ENCODE assay signal across 15 mouse cellular contexts in genomic region chr6:55320894-55321293, GRCm38 (mm10). TPM values are rescaled to one million over a fixed set of nuclear protein-coding genes. Genes with fewer than 3 reads are reported as not detected.
A peak's percentile ranks its signal among the peaks of the same experiment; 100 is the strongest.
DNase-seq lines count a peak whose midpoint lies in the region; ATAC-seq lines count a peak whose summit lies in the region.
"Had no signal": no experiment of that assay in that cellular context is flagged by ENCODE, and none has a peak within 500 bp of the region (broad histone marks: within the 10 kb centered on the region; RNA-seq: fewer than 3 reads in every experiment).

No protein-coding gene starts in this region.

- WGBS in embryonic facial prominence, embryonic 11.5 days, result 79% methylated on average over 4 of the region's 4 CpGs
- 82% methylated on average over 4 of the region's 4 CpGs for WGBS in embryonic facial prominence, embryonic 10.5 days
- WGBS in kidney, embryonic 16.5 days, result 77% methylated on average over 4 of the region's 4 CpGs

- no peak overlapping the region for H3K4me3 ChIP-seq in embryonic facial prominence, embryonic 11.5 days (ENCODE audit: low read depth, low read length)
- H3K4me3 ChIP-seq in embryonic facial prominence, embryonic 10.5 days, result no peak overlapping the region
- H3K4me3 ChIP-seq in kidney, embryonic 16.5 days (ENCODE audit: low read length), result no peak overlapping the region
- H3K4me3 ChIP-seq: heart, embryonic 15.5 days; myocyte had no signal

- ATAC-seq in embryonic facial prominence, embryonic 11.5 days (replicated peaks; ENCODE audit: insufficient number of reproducible peaks, low FRiP score, low TSS enrichment, low read depth), result peak; percentile 7; the same call in 1 of the 2 replicates
- peak; percentile 9; the same call in 1 of the 2 replicates for ATAC-seq in kidney, embryonic 16.5 days (ENCODE audit: low FRiP score, low TSS enrichment)
- ATAC-seq: intestine, postnatal 0 days had no signal

- no peak overlapping the region for H3K4me2 ChIP-seq in embryonic facial prominence, embryonic 11.5 days (ENCODE audit: low read depth, low read length)
- no peak overlapping the region for H3K4me2 ChIP-seq in kidney, embryonic 16.5 days (replicated peaks; ENCODE audit: low read depth, low read length)
- H3K4me2 ChIP-seq: heart, embryonic 15.5 days had no signal

- no peak overlapping the region for H3K27ac ChIP-seq in embryonic facial prominence, embryonic 11.5 days (replicated peaks; ENCODE audit: low read depth, low read length)
- no peak overlapping the region for H3K27ac ChIP-seq in embryonic facial prominence, embryonic 10.5 days (replicated peaks)
- no peak overlapping the region for H3K27ac ChIP-seq in kidney, embryonic 16.5 days (ENCODE audit: low read length)

- no peaks in the 10 kb centered on the region for H3K36me3 ChIP-seq in embryonic facial prominence, embryonic 11.5 days (replicated peaks; ENCODE audit: control insufficient read depth, insufficient read depth, low read depth, low read length)
- H3K36me3 ChIP-seq in embryonic facial prominence, embryonic 10.5 days (replicated peaks), result peaks cover 16% of the 10 kb centered on the region
- no peaks in the 10 kb centered on the region for H3K36me3 ChIP-seq in kidney, embryonic 16.5 days (ENCODE audit: insufficient read depth, low read length)
- H3K36me3 ChIP-seq: heart, embryonic 15.5 days had no signal

- DNase-seq in embryonic facial prominence, embryonic 11.5 days (ENCODE audit: low spot score), result no peak
- no peak for DNase-seq in embryonic facial prominence, embryonic 10.5 days (ENCODE audit: low spot score)
- no peak for DNase-seq in kidney, adult 18-20 months
- peak; percentile 65 for DNase-seq in 3T3-L1 (ENCODE audit: low read depth, low spot score)
- DNase-seq in heart, postnatal 4 days, result peak; percentile 27
- DNase-seq in retina, embryonic 14.5 days (ENCODE audit: low spot score), result no peak
- no peak for DNase-seq in kidney, adult 9 months
- DNase-seq: cerebellum, postnatal 36 days; left cerebral cortex, postnatal 4 days had no signal

- H3K27me3 ChIP-seq in embryonic facial prominence, embryonic 11.5 days (ENCODE audit: control insufficient read depth, insufficient read depth, low read length), result no peaks in the 10 kb centered on the region
- H3K27me3 ChIP-seq in embryonic facial prominence, embryonic 10.5 days (replicated peaks; ENCODE audit: low read depth, poor library complexity, severe bottlenecking), result no peaks in the 10 kb centered on the region
- no peaks in the 10 kb centered on the region for H3K27me3 ChIP-seq in kidney, embryonic 16.5 days (ENCODE audit: insufficient read depth, low read length)
- H3K27me3 ChIP-seq: heart, embryonic 15.5 days had no signal

- H3K9ac ChIP-seq in embryonic facial prominence, embryonic 11.5 days (replicated peaks; ENCODE audit: low read length), result no peak overlapping the region
- H3K9ac ChIP-seq in kidney, embryonic 16.5 days (replicated peaks; ENCODE audit: low read length), result no peak overlapping the region
- H3K9ac ChIP-seq: heart, embryonic 15.5 days had no signal

- no peaks in the 10 kb centered on the region for H3K4me1 ChIP-seq in embryonic facial prominence, embryonic 11.5 days (ENCODE audit: control insufficient read depth, insufficient read depth, low read length)
- H3K4me1 ChIP-seq in embryonic facial prominence, embryonic 10.5 days, result peaks cover 17% of the 10 kb centered on the region
- H3K4me1 ChIP-seq in kidney, embryonic 16.5 days (ENCODE audit: insufficient read depth, low read length), result 0 out of 2 replicates have a peak, but pooled peaks cover 5% of the 10 kb centered on the region

- no peaks in the 10 kb centered on the region for H3K9me3 ChIP-seq in embryonic facial prominence, embryonic 11.5 days (replicated peaks; ENCODE audit: control insufficient read depth, low read length)
- no peaks in the 10 kb centered on the region for H3K9me3 ChIP-seq in embryonic facial prominence, embryonic 10.5 days
- no peaks in the 10 kb centered on the region for H3K9me3 ChIP-seq in kidney, embryonic 16.5 days (ENCODE audit: low read length)
- H3K9me3 ChIP-seq: heart, embryonic 15.5 days had no signal

RNA-seq across cellular contexts. Expression of gene Aqp1, which starts 15.3 kb away (rescaled TPM):
- polyA plus RNA-seq in embryonic facial prominence, embryonic 11.5 days (2014; fragmentation: Nextera tagmentation; extraction: Ambion mirVana), result 0.28 and 0.52 TPM in 2 replicates
- 0.29 and 0.76 TPM in 2 replicates for polyA plus RNA-seq in embryonic facial prominence, embryonic 10.5 days (2016; fragmentation: Nextera tagmentation; extraction: Ambion mirVana)
- 50.8 and 69.9 TPM in 2 replicates for polyA plus RNA-seq in kidney, embryonic 16.5 days (2015; fragmentation: Nextera tagmentation; extraction: Ambion mirVana)
- 10 to 100 TPM; 87.4 to 98.8 TPM for total RNA-seq in heart, postnatal 4 days (2021)

RNA-seq across cellular contexts. Expression of gene Ghrhr, which starts 55.2 kb away (rescaled TPM):
- polyA plus RNA-seq in embryonic facial prominence, embryonic 11.5 days (2014; fragmentation: Nextera tagmentation; extraction: Ambion mirVana), result not detected in 2 replicates
- polyA plus RNA-seq in embryonic facial prominence, embryonic 10.5 days (2016; fragmentation: Nextera tagmentation; extraction: Ambion mirVana), result not detected in 2 replicates
- 0.17 and 0.18 TPM in 2 replicates for polyA plus RNA-seq in kidney, embryonic 16.5 days (2015; fragmentation: Nextera tagmentation; extraction: Ambion mirVana)
- total RNA-seq in heart, postnatal 4 days (2021), result not detected
- total RNA-seq: ES-E14; left cerebral cortex, postnatal 4 days had no signal
- polyA plus RNA-seq: heart, embryonic 15.5 days; intestine, postnatal 0 days; myocyte; spleen, adult 2 months had no signal

Comparison
In these comparisons a context has a peak if more than half of its experiments do, and no peak if none do; other contexts are left out.
1. DNase-seq: peak in 3T3-L1 (single experiment) and heart, postnatal 4 days (single experiment); none in embryonic facial prominence, embryonic 11.5 days (single experiment), embryonic facial prominence, embryonic 10.5 days (single experiment), kidney, adult 18-20 months (single experiment), retina, embryonic 14.5 days (single experiment) and kidney, adult 9 months (single experiment).
2. RNA of gene Aqp1, which starts 15.3 kb away (polyA plus RNA-seq): 50.8 to 69.9 TPM in kidney, embryonic 16.5 days; 0.29 to 0.76 TPM in embryonic facial prominence, embryonic 10.5 days and 0.28 to 0.52 TPM in embryonic facial prominence, embryonic 11.5 days; every median in the first group is over 10 times any median in the second.